Mouse (Mus musculus) embryo, embryonic 10.5 days (tissue): ENCODE measurements at regions not wholly inside any gene's neighbourhood (a gene's known extent, or its start where the extent isn't known, plus 50 kb on each side); places are given as distances from the start of the nearest gene placed in this dataset.
"Not testable (repeated sequence)": the region's sequence is repeated elsewhere in the genome, so short reads cannot be mapped to it uniquely, and the experiment has no call there.

Experiments
- DNase-seq: peaks from one replicate; pipeline ENCODE4 v3.0.0-alpha.2; 2015; ENCODE audit warnings: low spot score

- DNase-seq, result not testable (repeated sequence)
Observed at GRCm38 (mm10) chr15:19980625-19981024, 468.4 kb upstream of the Cdh12 start.

- not testable (repeated sequence) for DNase-seq
Observed at GRCm38 (mm10) chr15:19985001-19985400, 464.1 kb upstream of the Cdh12 start.

- DNase-seq, result no peak
Observed at GRCm38 (mm10) chr15:20031772-20032171, 417.3 kb upstream of the Cdh12 start.

- DNase-seq, result no peak
Observed at GRCm38 (mm10) chr15:20034382-20034781, 414.7 kb upstream of the Cdh12 start.

GRCm38 (mm10) chr15:20038550-20039435, 410.3 kb upstream of the Cdh12 start:
- no peak for DNase-seq

- no peak for DNase-seq
Observed at GRCm38 (mm10) chr15:20040041-20040440, 409.0 kb upstream of the Cdh12 start.

- no peak for DNase-seq
Observed at GRCm38 (mm10) chr15:20084958-20085357, 364.1 kb upstream of the Cdh12 start.

GRCm38 (mm10) chr15:20089780-20090179, 359.3 kb upstream of the Cdh12 start:
- DNase-seq, result no peak

GRCm38 (mm10) chr15:20090522-20090921, 358.5 kb upstream of the Cdh12 start:
- DNase-seq, result no peak

- no peak for DNase-seq
Observed at GRCm38 (mm10) chr15:20095764-20096163, 353.3 kb upstream of the Cdh12 start.

GRCm38 (mm10) chr15:20119518-20119917, 329.5 kb upstream of the Cdh12 start:
- DNase-seq, result no peak

- DNase-seq, result no peak
Observed at GRCm38 (mm10) chr15:20123586-20123985, 325.5 kb upstream of the Cdh12 start.

GRCm38 (mm10) chr15:20135893-20136570, 313.0 kb upstream of the Cdh12 start:
- peak; percentile 1 for DNase-seq

GRCm38 (mm10) chr15:20151910-20152309, 297.2 kb upstream of the Cdh12 start:
- DNase-seq, result no peak
